Mouse (Mus musculus) myocyte (in vitro differentiated cells): ENCODE data around the gene Rrp9. TPM values are rescaled to one million over a fixed set of nuclear protein-coding genes. Genes with fewer than 3 reads are reported as not detected.

ENCODE experiments used
- H3K27me3 ChIP-seq: one replicate; pipeline ENCODE4 v1.6.1; 2011; ENCODE audit not compliant: control insufficient read depth, insufficient read depth, insufficient read length
- H3K36me3 ChIP-seq: one replicate; pipeline ENCODE4 v1.6.1; 2011; ENCODE audit not compliant: control insufficient read depth, insufficient read depth
- H3K4me2 ChIP-seq: one replicate; pipeline ENCODE4 v1.6.1; 2011; ENCODE audit warnings: low read depth, control low read depth
- H3K4me3 ChIP-seq: one replicate; pipeline ENCODE4 v1.5.1; 2011; ENCODE audit warnings: mild to moderate bottlenecking, control low read depth, moderate library complexity
- H3K79me2 ChIP-seq: one replicate; pipeline ENCODE4 v1.6.1; 2011; ENCODE audit not compliant: control insufficient read depth, insufficient read depth
- H3ac ChIP-seq: one replicate; pipeline ENCODE4 v1.6.1; 2011; ENCODE audit not compliant: control insufficient read depth, insufficient read length
- CEBPB ChIP-seq: IDR thresholded peaks from 2 replicates; pipeline ENCODE4 v1.6.1; 2011; ENCODE audit warnings: mild to moderate bottlenecking, moderate library complexity; ENCODE audit not compliant: poor library complexity, insufficient read depth, severe bottlenecking
- E2F4 ChIP-seq: IDR thresholded peaks from one replicate; pipeline ENCODE4 v1.6.1; 2011; ENCODE audit warnings: mild to moderate bottlenecking, control low read depth, moderate library complexity; ENCODE audit not compliant: insufficient read depth
- MAX ChIP-seq: IDR thresholded peaks from one replicate; pipeline ENCODE4 v1.6.1; 2011; ENCODE audit warnings: low read depth, mild to moderate bottlenecking, control low read depth
- MYOD1 ChIP-seq, 3 experiments: IDR thresholded peaks; one replicate each; pipeline ENCODE4 v1.6.1; 2011; ENCODE audit warnings: control low read depth in 2 of 3, low read depth in 2 of 3, mild to moderate bottlenecking in 2 of 3, moderate library complexity in 1 of 3; ENCODE audit not compliant: insufficient read length in 2 of 3, control insufficient read depth in 1 of 3
- MYOG ChIP-seq, 3 experiments: IDR thresholded peaks; one replicate each; pipeline ENCODE4 v1.6.1; 2011; ENCODE audit warnings: control low read depth in 2 of 3, low read depth in 2 of 3, mild to moderate bottlenecking in 2 of 3; ENCODE audit not compliant: insufficient read length in 2 of 3, control insufficient read depth in 1 of 3, insufficient read depth in 1 of 3
- POLR2A ChIP-seq: IDR thresholded peaks from one replicate; pipeline ENCODE4 v1.6.1; 2011; ENCODE audit warnings: low read depth, mild to moderate bottlenecking, control low read depth, moderate library complexity; ENCODE audit not compliant: insufficient read length
- POLR2AphosphoS2 ChIP-seq: IDR thresholded peaks from one replicate; pipeline ENCODE4 v1.6.1; 2011; ENCODE audit warnings: low read depth, control low read depth; ENCODE audit not compliant: insufficient read length
- REST ChIP-seq: IDR thresholded peaks from one replicate; pipeline ENCODE4 v1.6.1; 2011; ENCODE audit warnings: mild to moderate bottlenecking, control low read depth, moderate library complexity; ENCODE audit not compliant: insufficient read depth, insufficient read length
- SRF ChIP-seq: IDR thresholded peaks from one replicate; pipeline ENCODE4 v1.6.1; 2011; ENCODE audit warnings: low read depth; ENCODE audit not compliant: control insufficient read depth, insufficient read length
- TCF12 ChIP-seq: IDR thresholded peaks from one replicate; pipeline ENCODE4 v1.6.1; 2011; ENCODE audit warnings: mild to moderate bottlenecking, control low read depth; ENCODE audit not compliant: poor library complexity, insufficient read depth, severe bottlenecking
- TCF3 ChIP-seq: IDR thresholded peaks from one replicate; pipeline ENCODE4 v1.6.1; 2011; ENCODE audit warnings: low read depth, control low read depth; ENCODE audit not compliant: insufficient read length
- USF1 ChIP-seq: IDR thresholded peaks from one replicate; pipeline ENCODE4 v1.6.1; 2011; ENCODE audit warnings: low read depth, mild to moderate bottlenecking, control low read depth, moderate library complexity
- polyA plus RNA-seq: library from polyadenylated mRNA; unstranded; fragments of >200 nt; fragmentation: generic; extraction: Trizol; gene quantifications from one replicate; pipeline ENCODE4 v1.2.1, GENCODE M21; 2012; ENCODE audit warnings: missing spikeins

Gene Rrp9
- polyA plus RNA-seq, 1 experiment, result 69.4 TPM

GRCm38 (mm10) chr9:106449947-106450346, 25.8 kb upstream of the Rrp9 start:
- peaks cover 10% of the 10 kb centered on the region for H3K79me2 ChIP-seq
- peak overlapping the region; percentile 46 for H3K4me2 ChIP-seq
- no peak for TF ChIP-seq TCF12
- TF ChIP-seq CEBPB, result no peak
- no peak for TF ChIP-seq POLR2AphosphoS2
- TF ChIP-seq E2F4, result no peak
- TF ChIP-seq MAX, result no peak
- no peak for TF ChIP-seq REST
- no peak for TF ChIP-seq SRF
- TF ChIP-seq MYOG (IDR thresholded peaks at IDR 0.05; ENCODE audit: control insufficient read depth in 1 of 3, insufficient read depth in 1 of 3, insufficient read length in 2 of 3, low read depth in 2 of 3), result no peak
- no peak for TF ChIP-seq MYOD1 (IDR thresholded peaks at IDR 0.05; ENCODE audit: control insufficient read depth in 1 of 3, insufficient read length in 2 of 3, low read depth in 2 of 3)
- TF ChIP-seq USF1, result no peak
- TF ChIP-seq POLR2A, result no peak
- no peak for TF ChIP-seq TCF3
- no peaks in the 10 kb centered on the region for H3K27me3 ChIP-seq
- no peaks in the 10 kb centered on the region for H3K36me3 ChIP-seq
- H3K4me3 ChIP-seq, result no peak overlapping the region
- no peak overlapping the region for H3ac ChIP-seq

DNA sequence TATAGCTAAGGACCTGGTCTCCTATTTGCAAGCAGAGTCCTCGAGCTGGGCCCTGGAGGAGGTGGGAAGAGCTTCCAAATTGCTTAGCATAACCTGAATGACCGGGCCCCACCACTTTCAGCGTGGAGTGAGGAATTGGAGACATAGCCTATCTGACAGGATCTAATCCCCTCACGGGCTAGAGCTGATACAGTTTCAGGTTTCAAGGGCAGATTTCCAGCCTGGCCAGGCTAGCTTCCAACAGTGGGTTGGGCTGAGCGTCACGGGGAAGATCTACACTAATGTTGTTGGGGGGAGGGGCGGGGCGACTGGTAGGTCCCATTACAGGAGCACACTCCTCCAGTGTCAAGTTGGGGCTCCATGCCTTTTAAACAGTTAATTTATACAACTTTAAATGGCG, 25.1 kb upstream of the Rrp9 start:
- no peaks in the 10 kb centered on the region for H3K36me3 ChIP-seq
- peaks cover 17% of the 10 kb centered on the region for H3K79me2 ChIP-seq
- no peak overlapping the region for H3K4me3 ChIP-seq
- TF ChIP-seq POLR2AphosphoS2 (no peak), SRF (peak; percentile 18)
- no peaks in the 10 kb centered on the region for H3K27me3 ChIP-seq
- no peak overlapping the region for H3ac ChIP-seq
- H3K4me2 ChIP-seq, result peak overlapping the region; percentile 46

DNA sequence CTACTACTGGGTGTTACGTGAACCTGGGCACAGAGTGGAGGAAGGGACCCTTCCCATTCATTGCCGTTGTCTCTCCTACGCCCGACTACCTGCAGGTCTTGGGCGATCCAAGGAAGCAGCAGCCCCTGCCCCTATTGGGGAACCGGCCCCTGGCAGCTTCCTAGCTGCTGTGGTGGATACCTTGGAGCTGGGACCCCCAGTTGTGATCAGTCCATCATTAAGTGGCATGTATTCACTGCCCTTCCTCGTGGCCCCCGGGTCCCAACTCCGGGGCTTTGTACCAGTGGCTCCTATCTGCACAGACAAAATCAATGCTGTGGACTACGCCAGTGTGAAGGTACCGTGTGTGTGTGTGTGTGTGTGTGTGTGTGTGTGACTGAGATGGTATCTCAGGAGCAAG, 24.5 kb upstream of the Rrp9 start:
- Histone ChIP-seq H3K36me3 (no peaks in the 10 kb centered on the region), H3K4me2 (peak overlapping the region; percentile 46), H3K4me3 (no peak overlapping the region), H3ac (no peak overlapping the region), H3K27me3 (no peaks in the 10 kb centered on the region), H3K79me2 (peaks cover 23% of the 10 kb centered on the region)
- no peak for TF ChIP-seq TCF3
- no peak for TF ChIP-seq REST
- no peak for TF ChIP-seq MYOD1 (IDR thresholded peaks at IDR 0.05; ENCODE audit: control insufficient read depth in 1 of 3, insufficient read length in 2 of 3, low read depth in 2 of 3)
- no peak for TF ChIP-seq MAX
- no peak for TF ChIP-seq E2F4
- TF ChIP-seq TCF12, result no peak
- no peak for TF ChIP-seq CEBPB
- no peak for TF ChIP-seq SRF
- TF ChIP-seq MYOG (IDR thresholded peaks at IDR 0.05; ENCODE audit: control insufficient read depth in 1 of 3, insufficient read depth in 1 of 3, insufficient read length in 2 of 3, low read depth in 2 of 3), result no peak
- no peak for TF ChIP-seq POLR2AphosphoS2
- no peak for TF ChIP-seq USF1
- no peak for TF ChIP-seq POLR2A

DNA sequence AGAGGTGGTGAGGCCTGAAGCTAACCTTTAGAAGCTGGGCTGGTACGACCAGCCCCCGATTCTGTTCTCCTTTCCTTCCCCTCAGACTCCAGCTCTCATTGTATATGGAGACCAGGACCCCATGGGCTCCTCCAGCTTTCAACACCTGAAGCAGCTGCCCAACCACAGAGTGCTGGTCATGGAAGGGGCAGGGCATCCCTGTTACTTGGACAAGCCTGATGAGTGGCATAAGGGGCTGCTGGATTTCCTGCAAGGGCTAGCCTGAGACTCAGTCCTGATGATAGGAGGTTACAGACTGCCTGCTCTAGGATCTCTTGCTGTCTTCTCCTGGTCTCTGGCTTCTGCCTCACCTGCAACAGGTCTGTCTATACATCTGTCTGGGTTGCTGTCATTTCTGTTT, 23.9 kb upstream of the Rrp9 start:
- Histone ChIP-seq H3K36me3 (no peaks in the 10 kb centered on the region), H3ac (no peak overlapping the region), H3K27me3 (no peaks in the 10 kb centered on the region), H3K79me2 (peaks cover 29% of the 10 kb centered on the region), H3K4me2 (no peak overlapping the region), H3K4me3 (no peak overlapping the region)
- TF ChIP-seq TCF3, result no peak
- no peak for TF ChIP-seq MYOG (IDR thresholded peaks at IDR 0.05; ENCODE audit: control insufficient read depth in 1 of 3, insufficient read depth in 1 of 3, insufficient read length in 2 of 3, low read depth in 2 of 3)
- no peak for TF ChIP-seq USF1
- TF ChIP-seq SRF, result no peak
- TF ChIP-seq POLR2AphosphoS2, result no peak
- no peak for TF ChIP-seq CEBPB
- TF ChIP-seq E2F4, result no peak
- TF ChIP-seq MAX, result no peak
- no peak for TF ChIP-seq TCF12
- TF ChIP-seq POLR2A, result no peak
- TF ChIP-seq REST, result no peak
- no peak for TF ChIP-seq MYOD1 (IDR thresholded peaks at IDR 0.05; ENCODE audit: control insufficient read depth in 1 of 3, insufficient read length in 2 of 3, low read depth in 2 of 3)

GRCm38 (mm10) chr9:106452351-106452750, 23.4 kb upstream of the Rrp9 start:
- TF ChIP-seq MYOG (IDR thresholded peaks at IDR 0.05; ENCODE audit: control insufficient read depth in 1 of 3, insufficient read depth in 1 of 3, insufficient read length in 2 of 3, low read depth in 2 of 3) (no peak), E2F4 (no peak), POLR2A (no peak), MYOD1 (IDR thresholded peaks at IDR 0.05; ENCODE audit: control insufficient read depth in 1 of 3, insufficient read length in 2 of 3, low read depth in 2 of 3) (no peak)
- H3K4me2 ChIP-seq, result peak overlapping the region; percentile 93
- peak overlapping the region; percentile 75 for H3K4me3 ChIP-seq

More at GRCm38 (mm10) chr9:106452351-106452750, 23.4 kb upstream of the Rrp9 start:
- no peak overlapping the region for H3ac ChIP-seq
- no peaks in the 10 kb centered on the region for H3K27me3 ChIP-seq
- peaks cover 34% of the 10 kb centered on the region for H3K79me2 ChIP-seq
- no peaks in the 10 kb centered on the region for H3K36me3 ChIP-seq
